In genomic region chr16:17949421-17949877, GRCm38 (mm10) we compare ENCODE assay signal across 13 mouse cellular contexts. TPM values are rescaled to one million over a fixed set of nuclear protein-coding genes. Genes with fewer than 3 reads are reported as not detected.
DNase-seq lines count a peak whose midpoint lies in the region; ATAC-seq and TF ChIP-seq lines count a peak whose summit lies in the region.
"Had no signal": no experiment of that assay in that cellular context is flagged by ENCODE, and none has a peak within 500 bp of the region (broad histone marks: within the 10 kb centered on the region; RNA-seq: fewer than 3 reads in every experiment).

No protein-coding gene starts in this region.

- H3K27ac ChIP-seq in MEL (ENCODE audit: control insufficient read depth, low read depth, low read length), result no peak overlapping the region
- no peak overlapping the region for H3K27ac ChIP-seq in embryonic facial prominence, embryonic 15.5 days (replicated peaks)
- no peak overlapping the region for H3K27ac ChIP-seq in hindbrain, embryonic 16.5 days (ENCODE audit: low read depth, low read length)
- H3K27ac ChIP-seq in kidney, embryonic 15.5 days, result no peak overlapping the region
- no peak overlapping the region for H3K27ac ChIP-seq in left cerebral cortex, adult 2 months
- H3K27ac ChIP-seq: heart, embryonic 15.5 days had no signal

- no peak overlapping the region for H3K4me3 ChIP-seq in MEL (ENCODE audit: control insufficient read depth in 1 of 2, insufficient read depth in 1 of 2, low read depth in 2 of 2, low read length in 2 of 2)
- no peak overlapping the region for H3K4me3 ChIP-seq in embryonic facial prominence, embryonic 15.5 days (replicated peaks)
- H3K4me3 ChIP-seq in hindbrain, embryonic 16.5 days (ENCODE audit: low read length), result no peak overlapping the region
- no peak overlapping the region for H3K4me3 ChIP-seq in kidney, embryonic 15.5 days (replicated peaks)
- H3K4me3 ChIP-seq in left cerebral cortex, adult 2 months, result no peak overlapping the region
- H3K4me3 ChIP-seq: heart, embryonic 15.5 days had no signal

- no peak overlapping the region for H3K4me2 ChIP-seq in embryonic facial prominence, embryonic 15.5 days (replicated peaks)
- no peak overlapping the region for H3K4me2 ChIP-seq in hindbrain, embryonic 16.5 days (ENCODE audit: low read length)
- H3K4me2 ChIP-seq in kidney, embryonic 15.5 days, result no peak overlapping the region
- H3K4me2 ChIP-seq: heart, embryonic 15.5 days; liver, embryonic 11.5 days had no signal

- WGBS in embryonic facial prominence, embryonic 15.5 days, result 23% methylated on average over 2 of the region's 2 CpGs
- 24% methylated on average over 2 of the region's 2 CpGs for WGBS in hindbrain, embryonic 16.5 days
- 40% methylated on average over 2 of the region's 2 CpGs for WGBS in kidney, embryonic 15.5 days

- no peak for TF ChIP-seq POLR2A in MEL (IDR thresholded peaks at IDR 0.05; ENCODE audit: control insufficient read depth in 1 of 2, insufficient read depth in 1 of 2, low read depth in 1 of 2, low read length in 2 of 2, poor library complexity in 1 of 2)

- TF ChIP-seq CTCF in MEL (IDR thresholded peaks at IDR 0.05 in 2 of 3, conservative IDR thresholded peaks at IDR 0.05 in 1 of 3; ENCODE audit: control insufficient read depth in 1 of 3, insufficient read depth in 1 of 3, low read depth in 2 of 3, low read length in 3 of 3, poor library complexity in 1 of 3, severe bottlenecking in 1 of 3), result no peak
- TF ChIP-seq CTCF in left cerebral cortex, adult 2 months (IDR thresholded peaks at IDR 0.05), result no peak

- no peaks in the 10 kb centered on the region for H3K27me3 ChIP-seq in MEL (ENCODE audit: control insufficient read depth in 1 of 2, insufficient read depth in 2 of 2, low read length in 2 of 2)
- no peaks in the 10 kb centered on the region for H3K27me3 ChIP-seq in embryonic facial prominence, embryonic 15.5 days
- no peaks in the 10 kb centered on the region for H3K27me3 ChIP-seq in hindbrain, embryonic 16.5 days (replicated peaks; ENCODE audit: control insufficient read depth, insufficient read depth, low read length)
- H3K27me3 ChIP-seq in kidney, embryonic 15.5 days, result no peaks in the 10 kb centered on the region

- H3K79me2 ChIP-seq in MEL (ENCODE audit: control insufficient read depth, insufficient read depth, low read length, poor library complexity), result no peaks in the 10 kb centered on the region

- H3K4me1 ChIP-seq in MEL (ENCODE audit: control insufficient read depth in 1 of 2, insufficient read depth in 2 of 2, low read length in 2 of 2), result peaks cover 5 to 11% of the 10 kb centered on the region in 2 experiments; a peak in 3 of 4 replicates
- 0 out of 2 replicates have a peak, but pooled peaks cover 2% of the 10 kb centered on the region for H3K4me1 ChIP-seq in embryonic facial prominence, embryonic 15.5 days
- no peaks in the 10 kb centered on the region; the same call in 1 of the 2 replicates for H3K4me1 ChIP-seq in hindbrain, embryonic 16.5 days (ENCODE audit: control insufficient read depth, insufficient read depth, low read depth, low read length)
- 0 out of 2 replicates have a peak, but pooled peaks cover 5% of the 10 kb centered on the region for H3K4me1 ChIP-seq in kidney, embryonic 15.5 days
- H3K4me1 ChIP-seq: heart, embryonic 15.5 days had no signal

- H3K36me3 ChIP-seq in MEL (ENCODE audit: control insufficient read depth in 1 of 2, insufficient read depth in 2 of 2, low read length in 2 of 2), result peaks cover 3 to 4% of the 10 kb centered on the region in 2 experiments
- no peaks in the 10 kb centered on the region for H3K36me3 ChIP-seq in embryonic facial prominence, embryonic 15.5 days
- no peaks in the 10 kb centered on the region for H3K36me3 ChIP-seq in hindbrain, embryonic 16.5 days (ENCODE audit: control insufficient read depth, insufficient read depth, low read length)
- no peaks in the 10 kb centered on the region for H3K36me3 ChIP-seq in kidney, embryonic 15.5 days
- H3K36me3 ChIP-seq: heart, embryonic 15.5 days had no signal

- DNase-seq in 3134 (ENCODE audit: extremely low read depth, insufficient read length, low spot score), result peak; percentile 43
- no peak for DNase-seq in MEL (ENCODE audit: low read depth, low spot score)
- no peak for DNase-seq in left cerebral cortex, adult 9 months (ENCODE audit: low spot score in 2 of 2)
- DNase-seq in left cerebral cortex, adult 2 months (ENCODE audit: extremely low spot score in 1 of 2, low spot score in 2 of 2), result no peak
- no peak for DNase-seq in heart, postnatal 4 days
- DNase-seq: right cerebral cortex, postnatal 4 days had no signal

- TF ChIP-seq EP300 in MEL (IDR thresholded peaks at IDR 0.05; ENCODE audit: low read depth in 1 of 2, low read length in 2 of 2), result no peak

- H3K9ac ChIP-seq in MEL (ENCODE audit: control insufficient read depth, low read depth, low read length, poor library complexity, severe bottlenecking), result no peak overlapping the region
- no peak overlapping the region for H3K9ac ChIP-seq in embryonic facial prominence, embryonic 15.5 days
- H3K9ac ChIP-seq in hindbrain, embryonic 16.5 days (ENCODE audit: low read depth, low read length), result no peak overlapping the region
- no peak overlapping the region for H3K9ac ChIP-seq in kidney, embryonic 15.5 days
- H3K9ac ChIP-seq: heart, embryonic 15.5 days had no signal

- H3K9me3 ChIP-seq in MEL (replicated peaks; ENCODE audit: insufficient read depth, low read length), result no peaks in the 10 kb centered on the region
- no peaks in the 10 kb centered on the region for H3K9me3 ChIP-seq in embryonic facial prominence, embryonic 15.5 days (replicated peaks)
- no peaks in the 10 kb centered on the region for H3K9me3 ChIP-seq in hindbrain, embryonic 16.5 days (ENCODE audit: control insufficient read depth, low read length)
- no peaks in the 10 kb centered on the region for H3K9me3 ChIP-seq in kidney, embryonic 15.5 days (replicated peaks)
- H3K9me3 ChIP-seq: heart, embryonic 15.5 days had no signal

- TF ChIP-seq RAD21 in MEL (IDR thresholded peaks at IDR 0.05; ENCODE audit: low read depth, low read length), result no peak

- ATAC-seq in embryonic facial prominence, embryonic 15.5 days (ENCODE audit: insufficient number of reproducible peaks, low FRiP score, low TSS enrichment, low read depth), result peak; percentile 47; the same call in 1 of the 2 replicates
- peak; percentile 60 for ATAC-seq in hindbrain, embryonic 16.5 days
- no peak for ATAC-seq in kidney, embryonic 15.5 days (replicated peaks; ENCODE audit: low FRiP score)

- intact Hi-C loops in left cerebral cortex, adult 2 months (cut with DNase I), result no loop called here

TF ChIP-seq in MEL, 35 proteins besides CTCF, POLR2A, EP300 and RAD21 (continues in another document):
- TF ChIP-seq GATA1 (IDR thresholded peaks at IDR 0.05; ENCODE audit: low read depth, low read length), result peak; percentile 54

RNA-seq across cellular contexts. Expression of gene Slc25a1, which starts 21.4 kb away (rescaled TPM):
- total RNA-seq in MEL (2012; rRNA removed), result 102 and 114 TPM in 2 replicates
- polyA plus RNA-seq in MEL (2012; ENCODE audit: insufficient read depth in 1 of 2, insufficient read length in 2 of 2, low read depth in 1 of 2, low replicate concordance in 2 of 2, missing spikeins in 1 of 2), result 100 to 1,000 TPM in 1 of 2 experiments, not detected in 1; 184 TPM
- polyA plus RNA-seq in embryonic facial prominence, embryonic 15.5 days (2015; fragmentation: Nextera tagmentation; extraction: Ambion mirVana), result 83.0 and 83.6 TPM in 2 replicates
- 203 and 210 TPM in 2 replicates for polyA plus RNA-seq in hindbrain, embryonic 16.5 days (2015; fragmentation: Nextera tagmentation; extraction: Ambion mirVana)
- polyA plus RNA-seq in kidney, embryonic 15.5 days (2015; fragmentation: Nextera tagmentation; extraction: Ambion mirVana), result 93.1 and 94.5 TPM in 2 replicates
- 10 to 100 TPM; 39.2 to 43.9 TPM for total RNA-seq in left cerebral cortex, adult 2 months (2021)
- 10 to 100 TPM; 14.3 to 16.3 TPM for total RNA-seq in heart, postnatal 4 days (2021)

RNA-seq across cellular contexts. Expression of gene Vpreb2, which starts 30.8 kb away (rescaled TPM):
- total RNA-seq in MEL (2012; rRNA removed), result not detected in 2 replicates
- not detected for polyA plus RNA-seq in MEL (2012; ENCODE audit: insufficient read depth in 1 of 2, insufficient read length in 2 of 2, low read depth in 1 of 2, low replicate concordance in 2 of 2, missing spikeins in 1 of 2)
- not detected in 2 replicates for polyA plus RNA-seq in embryonic facial prominence, embryonic 15.5 days (2015; fragmentation: Nextera tagmentation; extraction: Ambion mirVana)
- not detected in 2 replicates for polyA plus RNA-seq in hindbrain, embryonic 16.5 days (2015; fragmentation: Nextera tagmentation; extraction: Ambion mirVana)
- not detected in 2 replicates for polyA plus RNA-seq in kidney, embryonic 15.5 days (2015; fragmentation: Nextera tagmentation; extraction: Ambion mirVana)
- not detected for total RNA-seq in left cerebral cortex, adult 2 months (2021)
- total RNA-seq in heart, postnatal 4 days (2021), result not detected
- total RNA-seq: monocyte, adult 5-6 weeks had no signal
- polyA plus RNA-seq: heart, embryonic 15.5 days; large intestine, adult 2 months; liver, embryonic 11.5 days had no signal

RNA-seq across cellular contexts. Expression of gene Gsc2, which starts 34.6 kb away (rescaled TPM):
- total RNA-seq in MEL (2012; rRNA removed), result not detected in 2 replicates
- polyA plus RNA-seq in MEL (2012; ENCODE audit: insufficient read depth in 1 of 2, insufficient read length in 2 of 2, low read depth in 1 of 2, low replicate concordance in 2 of 2, missing spikeins in 1 of 2), result not detected
- not detected in 2 replicates for polyA plus RNA-seq in embryonic facial prominence, embryonic 15.5 days (2015; fragmentation: Nextera tagmentation; extraction: Ambion mirVana)
- polyA plus RNA-seq in hindbrain, embryonic 16.5 days (2015; fragmentation: Nextera tagmentation; extraction: Ambion mirVana), result 0.70 and 1.4 TPM in 2 replicates
- polyA plus RNA-seq in kidney, embryonic 15.5 days (2015; fragmentation: Nextera tagmentation; extraction: Ambion mirVana), result not detected in 2 replicates
- not detected for total RNA-seq in left cerebral cortex, adult 2 months (2021)
- total RNA-seq in heart, postnatal 4 days (2021), result not detected
- total RNA-seq: monocyte, adult 5-6 weeks had no signal
- polyA plus RNA-seq: heart, embryonic 15.5 days; large intestine, adult 2 months had no signal

RNA-seq across cellular contexts. Expression of gene Ess2, which starts 38.3 kb away (rescaled TPM):
- 18.5 and 21.7 TPM in 2 replicates for total RNA-seq in MEL (2012; rRNA removed)
- 10 to 100 TPM in 1 of 2 experiments, not detected in 1; 26.8 TPM for polyA plus RNA-seq in MEL (2012; ENCODE audit: insufficient read depth in 1 of 2, insufficient read length in 2 of 2, low read depth in 1 of 2, low replicate concordance in 2 of 2, missing spikeins in 1 of 2)
- polyA plus RNA-seq in embryonic facial prominence, embryonic 15.5 days (2015; fragmentation: Nextera tagmentation; extraction: Ambion mirVana), result 35.0 and 40.8 TPM in 2 replicates
- 41.8 and 46.2 TPM in 2 replicates for polyA plus RNA-seq in hindbrain, embryonic 16.5 days (2015; fragmentation: Nextera tagmentation; extraction: Ambion mirVana)
- 39.0 and 42.3 TPM in 2 replicates for polyA plus RNA-seq in kidney, embryonic 15.5 days (2015; fragmentation: Nextera tagmentation; extraction: Ambion mirVana)
- total RNA-seq in left cerebral cortex, adult 2 months (2021), result 10 to 100 TPM; 27.8 to 31.8 TPM
- 10 to 100 TPM; 18.3 to 18.8 TPM for total RNA-seq in heart, postnatal 4 days (2021)

RNA-seq across cellular contexts. Expression of gene Tssk2, which starts 51.0 kb away (rescaled TPM):
- 0.10 TPM in 1 of 2 replicates, not detected in the other for total RNA-seq in MEL (2012; rRNA removed)
- under 1 TPM in 1 of 2 experiments, not detected in 1; 0.24 TPM for polyA plus RNA-seq in MEL (2012; ENCODE audit: insufficient read depth in 1 of 2, insufficient read length in 2 of 2, low read depth in 1 of 2, low replicate concordance in 2 of 2, missing spikeins in 1 of 2)
- 0.12 TPM in 1 of 2 replicates, not detected in the other for polyA plus RNA-seq in embryonic facial prominence, embryonic 15.5 days (2015; fragmentation: Nextera tagmentation; extraction: Ambion mirVana)
- polyA plus RNA-seq in hindbrain, embryonic 16.5 days (2015; fragmentation: Nextera tagmentation; extraction: Ambion mirVana), result 0.11 TPM in 1 of 2 replicates, not detected in the other
- polyA plus RNA-seq in kidney, embryonic 15.5 days (2015; fragmentation: Nextera tagmentation; extraction: Ambion mirVana), result 0.12 TPM in 1 of 2 replicates, not detected in the other
- not detected for total RNA-seq in left cerebral cortex, adult 2 months (2021)
- total RNA-seq in heart, postnatal 4 days (2021), result not detected
- polyA plus RNA-seq: heart, embryonic 15.5 days; large intestine, adult 2 months had no signal
